Mouse (Mus musculus): Measurements from ENCODE around the gene Ecel1. TPM values are rescaled to one million over a fixed set of nuclear protein-coding genes. Genes with fewer than 3 reads are reported as not detected.

Ecel1 gene
- 1 to 10 TPM; 1.3 to 2.4 TPM for total RNA-seq (2021)

DNA sequence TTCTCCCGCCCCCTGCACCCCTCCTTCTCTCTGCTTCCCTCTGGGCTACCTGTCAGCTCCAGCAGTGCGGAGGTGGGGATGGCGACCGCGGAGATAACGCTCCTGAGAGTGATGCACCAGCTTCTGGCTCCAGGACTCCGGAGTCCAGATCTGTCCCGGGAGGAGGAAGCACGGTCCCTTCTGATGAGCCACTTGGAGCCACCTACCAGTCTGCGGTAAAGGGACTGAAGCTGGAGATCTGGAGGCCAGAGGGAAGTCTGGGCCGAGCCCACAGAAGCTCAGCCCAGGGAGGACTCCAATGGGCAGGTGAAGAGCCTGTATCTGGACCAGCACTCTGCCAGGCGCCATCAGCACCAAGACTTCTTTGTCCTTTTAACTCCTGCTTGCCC, at the start of gene Ecel1:
Ecel1 (minus strand) TSS at position 323 of the 389 bp plus-strand sequence.
- DNase-seq = no peak

DNA sequence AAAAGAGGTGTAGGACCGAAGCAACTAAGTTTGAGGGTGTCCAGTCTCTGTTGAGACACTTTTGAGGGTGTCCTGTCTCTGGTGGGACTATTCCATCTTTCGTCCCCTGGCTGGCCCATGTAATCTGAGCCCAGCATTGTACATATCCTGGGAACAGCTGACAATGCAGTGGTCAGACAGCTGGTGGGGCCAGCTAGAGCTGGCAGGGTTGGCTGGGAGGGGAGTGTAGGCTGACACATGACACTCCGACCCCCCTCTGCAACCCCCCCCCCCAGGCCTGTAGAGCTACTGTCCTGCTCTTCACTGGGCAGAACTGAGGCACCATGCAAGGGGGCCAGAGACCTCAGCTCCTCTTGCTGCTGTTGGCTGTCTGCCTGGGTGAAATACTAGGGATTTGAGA, 49.2 kb upstream of the Ecel1 start:
- no peak for DNase-seq

- no peak for DNase-seq
Measured at GRCm38 (mm10) chr1:87205038-87205437, 48.7 kb upstream of the Ecel1 start.

DNA sequence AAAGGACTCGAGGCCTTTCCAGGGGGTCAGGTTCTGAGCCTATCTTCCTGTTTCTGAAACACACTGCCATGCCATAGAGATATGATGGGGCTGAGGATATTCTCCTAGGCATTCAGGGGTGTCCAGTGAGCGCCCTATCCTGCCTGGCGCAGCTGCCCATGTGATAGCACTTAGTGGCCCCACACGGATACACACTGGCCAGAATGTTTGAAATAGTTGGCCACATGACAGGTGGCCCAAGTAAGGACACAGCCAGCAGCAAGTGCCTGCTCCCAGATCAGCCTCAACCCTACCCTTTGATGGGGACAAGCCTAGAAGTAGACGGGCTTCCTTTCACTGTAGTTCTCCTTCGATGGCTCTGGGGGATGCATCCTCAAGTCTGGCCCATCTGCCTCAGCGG, 48.1 kb upstream of the Ecel1 start, which contains the start of gene Chrng:
Chrng (plus strand) TSS at position 193 of the 400 bp plus-strand sequence.
- no peak for DNase-seq

DNA sequence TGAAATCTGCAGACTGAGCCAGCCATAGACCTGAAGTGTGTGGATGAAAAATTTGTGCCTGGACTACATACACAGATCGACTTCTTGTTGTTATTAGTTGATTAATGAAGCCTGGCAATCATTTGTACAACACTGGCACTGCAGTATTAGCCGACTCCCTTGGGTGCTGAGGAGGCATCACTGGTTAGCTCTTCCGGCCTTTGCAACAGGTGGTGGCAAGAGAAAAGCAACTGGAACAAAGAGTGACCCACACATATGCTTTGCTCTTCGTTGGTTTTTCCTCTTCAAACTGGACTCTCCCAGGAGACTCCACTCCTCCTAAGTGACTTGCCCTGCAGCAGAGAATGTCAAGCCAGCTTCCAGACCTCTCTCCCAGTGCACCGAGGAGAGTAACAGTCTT, 47.5 kb upstream of the Ecel1 start:
- DNase-seq = no peak

GRCm38 (mm10) chr1:87201848-87202247, 45.5 kb upstream of the Ecel1 start:
- no peak for DNase-seq

- DNase-seq = no peak
Measured at GRCm38 (mm10) chr1:87200811-87201210, 44.5 kb upstream of the Ecel1 start.

GRCm38 (mm10) chr1:87198119-87199065, 42.1 kb upstream of the Ecel1 start:
- DNase-seq = no peak

DNA sequence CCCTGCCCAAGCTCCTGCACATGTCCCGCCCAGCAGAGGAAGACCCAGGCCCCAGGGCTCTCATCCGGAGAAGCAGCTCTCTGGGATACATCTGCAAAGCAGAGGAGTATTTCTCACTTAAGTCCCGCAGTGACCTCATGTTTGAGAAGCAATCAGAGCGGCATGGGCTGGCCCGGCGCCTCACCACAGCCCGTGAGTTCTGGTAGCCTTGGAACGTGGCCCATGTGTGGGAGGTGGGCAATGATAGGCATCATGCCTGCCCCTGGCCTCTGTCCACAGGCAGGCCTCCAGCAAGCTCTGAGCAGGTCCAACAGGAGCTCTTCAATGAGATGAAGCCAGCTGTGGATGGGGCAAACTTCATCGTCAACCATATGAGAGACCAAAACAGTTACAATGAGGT, 41.0 kb upstream of the Ecel1 start:
- no peak for DNase-seq

DNA sequence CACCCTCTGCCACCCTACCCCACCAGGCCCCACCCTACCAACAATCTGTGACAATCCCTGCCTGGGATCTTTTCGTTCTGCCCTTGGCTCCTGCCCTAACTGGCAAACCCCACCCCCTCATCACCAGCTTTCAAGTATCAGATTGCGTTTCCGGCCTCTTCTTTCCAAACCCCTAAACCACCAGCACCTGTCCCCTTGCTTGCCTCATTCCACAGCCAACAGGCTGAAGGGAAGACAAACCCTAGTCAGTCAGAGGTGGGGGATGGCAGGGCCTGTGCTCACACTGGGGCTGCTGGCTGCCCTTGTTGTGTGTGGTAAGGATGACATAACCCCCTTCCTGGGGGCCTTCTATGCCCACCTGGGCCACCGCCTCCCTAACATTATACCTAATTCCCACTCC, 34.1 kb upstream of the Ecel1 start, which contains the start of gene Chrnd:
Chrnd (plus strand) TSS at position 179 of the 400 bp plus-strand sequence.
- DNase-seq = no peak

GRCm38 (mm10) chr1:87187037-87187355, 30.7 kb upstream of the Ecel1 start:
- DNase-seq = peak; percentile 66 to 68

DNA sequence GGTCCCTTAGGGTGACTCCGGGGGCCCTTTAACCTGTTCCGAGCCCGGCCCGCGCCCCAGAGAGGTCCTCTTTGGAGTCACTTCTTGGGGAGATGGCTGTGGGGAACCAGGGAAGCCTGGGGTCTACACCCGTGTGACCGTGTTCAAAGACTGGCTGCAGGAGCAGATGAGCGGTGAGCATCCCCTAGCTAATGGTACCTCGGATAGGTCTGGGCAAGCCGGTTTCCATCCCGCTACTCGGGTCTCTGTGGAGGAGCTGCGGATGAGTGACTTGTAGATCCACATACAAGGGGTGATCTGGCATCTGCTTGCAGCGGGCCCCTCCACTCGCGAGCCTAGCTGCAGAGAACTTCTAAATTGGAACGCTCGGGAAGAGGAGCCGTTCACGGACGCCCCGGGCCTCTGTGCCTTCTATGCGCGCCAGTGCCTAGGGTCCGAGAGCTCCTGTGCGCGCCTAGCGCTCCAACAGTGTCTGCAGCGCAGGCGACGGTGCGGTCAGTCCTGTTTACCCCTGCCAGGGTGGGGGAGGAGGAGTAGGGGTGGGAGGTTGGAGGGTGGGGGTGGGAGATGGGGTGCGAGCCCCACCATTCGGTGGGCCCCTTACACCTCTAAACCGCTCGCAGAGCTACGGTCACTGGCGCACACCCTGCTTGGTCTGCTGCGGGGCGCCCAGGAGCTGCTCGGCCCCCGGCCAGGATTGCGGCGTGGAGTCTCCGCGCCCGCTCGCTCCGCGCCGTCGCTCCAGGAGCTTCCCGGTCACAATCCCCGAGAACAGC, 30.1 kb upstream of the Ecel1 start:
- DNase-seq = no peak

GRCm38 (mm10) chr1:87185526-87185925, 29.2 kb upstream of the Ecel1 start:
- DNase-seq = no peak

DNA sequence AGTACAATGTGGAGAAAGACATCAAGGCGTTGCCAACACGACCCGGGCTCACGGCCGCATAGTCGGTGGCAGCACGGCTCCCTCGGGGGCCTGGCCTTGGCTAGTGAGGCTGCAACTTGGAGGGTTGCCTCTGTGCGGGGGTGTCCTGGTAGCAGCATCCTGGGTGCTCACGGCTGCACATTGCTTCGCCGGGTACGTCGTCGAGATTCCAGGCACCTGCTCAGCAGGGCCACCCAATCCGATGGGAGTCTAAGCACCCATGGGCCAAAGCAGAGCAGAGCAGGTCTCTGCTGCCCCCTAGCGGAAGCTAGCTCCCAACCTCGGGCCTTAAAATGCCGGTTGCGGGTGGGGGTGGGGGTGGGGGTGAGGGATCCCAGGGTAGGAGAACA, 28.4 kb upstream of the Ecel1 start:
- peak; percentile 65 to 72 for DNase-seq

- no peak for DNase-seq
Measured at GRCm38 (mm10) chr1:87183998-87184750, 27.9 kb upstream of the Ecel1 start.

- no peak for DNase-seq
Measured at GRCm38 (mm10) chr1:87183013-87183412, 26.7 kb upstream of the Ecel1 start, which contains the start of gene Prss56. Prss56 (plus strand) TSS chr1:87183313.

GRCm38 (mm10) chr1:87180896-87181295, 24.6 kb upstream of the Ecel1 start:
- DNase-seq = no peak

DNA sequence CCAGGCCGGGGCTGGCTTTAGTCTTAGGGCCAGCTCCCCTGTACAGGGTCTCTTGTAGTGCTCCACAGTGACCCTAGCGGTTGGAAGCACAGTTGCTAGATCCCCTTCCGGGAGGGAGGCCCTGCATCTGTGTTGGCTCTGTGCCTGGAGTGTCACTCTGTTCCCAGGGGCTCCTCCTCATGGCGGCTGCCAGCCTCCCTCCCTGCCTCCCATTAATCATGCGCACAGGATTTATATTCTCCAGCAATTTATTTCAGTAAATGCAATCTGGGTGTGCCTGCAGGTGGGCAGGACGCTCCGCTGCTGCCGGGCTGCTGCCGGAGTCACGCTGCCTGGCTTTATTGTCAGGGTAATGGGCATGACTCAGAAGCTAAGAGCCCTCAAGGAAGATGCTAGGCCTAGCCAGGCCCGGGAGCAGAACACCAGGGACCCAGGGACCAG, 19.6 kb upstream of the Ecel1 start:
- peak; percentile 60 to 66 for DNase-seq

DNA sequence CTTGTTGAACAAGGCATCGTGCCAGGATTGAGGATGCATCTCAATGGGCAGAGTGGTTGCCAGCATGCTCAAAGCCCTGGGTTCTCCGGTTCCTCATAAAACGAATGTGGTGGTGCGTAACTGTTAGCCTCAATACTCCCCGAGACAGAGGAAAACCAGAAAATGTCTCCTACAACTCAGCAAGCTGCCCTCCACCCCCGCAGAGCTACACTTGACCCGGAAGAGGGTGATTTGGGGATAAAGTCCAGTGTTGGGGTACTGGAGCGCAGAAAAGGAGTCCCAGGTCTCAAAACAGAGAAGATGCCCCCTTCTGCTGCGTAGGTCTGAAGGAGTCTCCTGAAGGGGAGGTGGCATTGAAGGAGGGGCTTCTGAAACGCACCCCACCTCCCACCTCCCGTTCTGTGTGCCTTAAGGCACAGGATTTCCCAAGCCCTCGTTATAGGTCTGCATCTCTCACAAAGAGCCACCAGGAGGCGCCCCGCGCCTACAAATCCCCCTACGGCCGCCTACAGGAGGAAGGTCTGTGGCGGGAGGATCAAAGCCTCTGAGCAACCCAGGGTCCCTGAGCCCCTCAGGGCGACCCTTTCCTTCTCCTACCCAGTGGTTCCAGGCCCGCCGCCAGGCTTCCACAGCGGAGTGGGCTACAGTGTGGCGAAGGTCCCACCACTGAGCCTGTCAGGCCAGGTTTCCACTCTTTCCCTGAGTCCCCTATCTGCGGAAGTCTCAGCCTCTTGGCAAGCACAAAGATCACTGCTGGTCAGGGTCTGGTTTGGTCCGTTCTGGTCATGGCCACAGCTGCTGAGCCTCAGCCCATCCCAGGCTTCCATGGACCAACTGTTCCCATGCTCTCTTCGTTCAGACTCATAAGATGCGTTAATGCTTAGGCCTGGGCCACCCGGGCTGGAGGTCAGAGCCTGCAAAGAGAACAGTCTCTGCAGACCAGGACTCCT, 18.0 kb upstream of the Ecel1 start:
- DNase-seq = peak; percentile 47 to 67

DNA sequence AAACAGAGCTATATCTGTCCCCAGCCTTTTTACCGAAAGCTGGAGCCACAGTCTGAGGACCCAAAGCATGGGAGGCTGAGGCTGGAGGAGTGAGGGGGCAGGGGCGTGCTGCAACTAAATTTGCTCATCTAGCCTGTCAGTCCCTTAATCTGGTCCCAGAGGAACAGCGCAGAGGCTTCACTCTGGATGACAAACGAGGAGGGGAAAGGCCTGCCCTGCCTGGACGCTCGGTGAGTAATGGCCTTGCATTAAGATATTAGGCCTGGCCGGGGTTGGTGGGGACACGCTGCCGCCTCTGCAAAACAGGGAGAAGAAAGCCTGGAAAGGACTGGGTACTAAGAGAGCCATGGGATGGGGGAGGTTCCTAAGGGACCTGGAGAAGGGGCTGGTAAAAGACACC, 16.0 kb upstream of the Ecel1 start:
- no peak for DNase-seq

DNA sequence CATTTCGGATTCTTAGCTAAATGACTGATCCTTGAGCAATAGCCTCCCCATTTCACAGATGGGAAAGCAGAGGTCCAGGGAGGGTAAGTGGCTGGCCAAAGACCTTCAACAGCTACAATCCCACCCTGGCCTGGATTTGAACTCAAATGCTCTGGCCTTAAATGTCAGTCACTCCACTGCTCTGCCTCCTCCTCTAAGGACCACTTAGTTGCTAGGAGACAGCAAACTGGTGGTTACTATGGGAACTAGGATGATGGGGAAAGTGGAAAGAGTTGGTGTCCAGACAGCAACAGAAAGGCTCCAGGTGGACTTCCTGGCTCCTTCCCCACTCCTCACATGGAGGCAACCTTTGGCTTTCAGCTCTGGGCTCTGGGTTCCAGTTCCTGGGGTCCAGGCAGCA, 15.0 kb upstream of the Ecel1 start:
- DNase-seq = no peak

Measured in layer of hippocampus, postnatal 36 days (tissue).